Mouse (Mus musculus): ENCODE results near the gene Fto. TPM values are rescaled to one million over a fixed set of nuclear protein-coding genes. Genes with fewer than 3 reads are reported as not detected.

Fto gene
- polyA plus RNA-seq, 1 experiment = 119 TPM

DNA sequence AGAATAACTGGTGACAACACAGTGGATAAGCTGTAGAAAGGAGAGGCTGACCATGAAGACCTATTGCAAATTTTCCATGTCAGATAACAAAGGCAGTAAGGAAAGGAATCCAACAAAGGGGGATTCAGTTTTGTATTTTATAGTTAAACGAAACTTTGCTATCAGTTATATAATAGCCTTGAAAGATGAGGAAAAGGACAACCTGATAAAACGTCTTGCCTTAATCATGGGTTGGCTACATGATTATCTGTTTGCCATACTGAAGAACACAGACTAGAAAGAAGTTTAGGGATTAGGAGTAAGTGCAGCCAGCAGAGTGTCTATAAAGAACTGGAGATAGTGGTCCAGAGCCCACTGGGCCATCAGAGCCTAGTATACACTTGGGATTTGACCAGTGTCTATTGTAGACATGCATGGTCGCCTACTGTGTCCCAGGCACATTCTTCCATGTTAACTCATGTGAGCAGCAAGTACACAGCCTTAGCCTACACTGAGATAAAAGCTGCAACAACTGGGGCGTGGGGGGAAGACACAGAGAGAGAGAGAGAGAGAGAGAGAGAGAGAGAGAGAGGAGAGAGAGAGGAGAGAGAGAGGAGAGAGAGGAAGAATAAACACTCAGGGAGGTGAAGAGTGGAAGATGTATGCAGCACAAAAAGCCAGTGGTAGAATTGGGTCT is 192.8 kb downstream of the Fto start:
- H3K4me1 ChIP-seq (ENCODE audit: control insufficient read depth, insufficient read depth, low read length) = peaks cover 1% of the 10 kb centered on the region; the same call in 1 of the 2 replicates
- TF ChIP-seq CTCF (IDR thresholded peaks at IDR 0.05; ENCODE audit: extremely low read depth, insufficient read depth, low read length) (no peak), POLR2A (IDR thresholded peaks at IDR 0.05; ENCODE audit: extremely low read depth, insufficient read depth, low read length) (no peak)
- H3K4me3 ChIP-seq (ENCODE audit: insufficient read depth, low read length) = no peak overlapping the region
- no peak overlapping the region for H3K27ac ChIP-seq (ENCODE audit: insufficient read depth, low read length)

DNA sequence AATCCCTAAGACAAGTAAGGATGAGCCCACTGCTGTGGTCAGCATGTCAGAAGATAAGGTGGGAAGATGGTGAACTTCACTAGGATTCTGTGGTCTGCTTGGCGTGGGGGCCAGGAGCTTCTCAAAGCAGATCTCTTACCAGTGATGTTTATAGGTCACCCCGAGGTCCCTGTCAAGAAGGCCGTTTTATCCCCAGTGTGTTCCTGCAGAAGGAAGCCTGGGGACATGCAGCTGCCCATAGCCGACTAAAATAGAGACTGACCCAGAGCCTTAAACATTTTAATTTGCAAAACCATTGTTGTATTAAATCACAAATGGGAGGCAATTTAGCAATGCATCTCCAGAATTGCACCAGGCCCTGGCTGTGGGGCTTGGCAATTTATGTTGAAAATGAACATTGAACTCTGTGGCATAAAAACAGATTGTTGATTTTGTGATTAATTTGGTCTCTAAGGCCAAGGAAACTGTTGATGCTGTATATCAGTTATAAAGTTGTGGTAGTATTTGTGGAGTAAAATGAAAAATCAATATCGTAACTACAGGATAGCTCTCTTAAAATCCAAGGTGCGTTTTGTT is 193.4 kb downstream of the Fto start:
- Histone ChIP-seq H3K4me1 (ENCODE audit: control insufficient read depth, insufficient read depth, low read length) (peaks cover 1% of the 10 kb centered on the region; the same call in 1 of the 2 replicates), H3K27ac (ENCODE audit: insufficient read depth, low read length) (no peak overlapping the region), H3K4me3 (ENCODE audit: insufficient read depth, low read length) (no peak overlapping the region)
- TF ChIP-seq CTCF (IDR thresholded peaks at IDR 0.05; ENCODE audit: extremely low read depth, insufficient read depth, low read length) = no peak
- no peak for TF ChIP-seq POLR2A (IDR thresholded peaks at IDR 0.05; ENCODE audit: extremely low read depth, insufficient read depth, low read length)

DNA sequence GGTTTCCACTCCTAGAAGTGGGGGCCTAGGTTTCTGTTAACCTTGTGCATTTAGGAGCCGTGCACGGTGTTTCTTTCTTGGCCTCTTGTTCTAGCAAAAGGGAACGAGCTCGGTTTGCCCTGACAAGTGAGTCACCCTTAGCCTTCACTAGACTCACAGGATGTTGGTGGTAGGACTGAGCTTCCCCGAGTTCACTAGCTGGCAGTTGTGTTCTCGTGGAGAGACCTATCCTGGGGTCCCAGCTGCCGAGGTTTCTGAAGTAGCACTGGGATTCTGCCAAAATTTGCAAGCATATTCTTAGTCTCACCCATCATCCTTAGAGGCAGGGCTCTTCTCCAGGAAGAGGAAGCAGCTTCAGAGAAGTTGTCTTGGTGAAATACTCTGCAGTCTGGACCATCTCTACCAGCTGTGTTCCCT is 194.4 kb downstream of the Fto start:
- TF ChIP-seq POLR2A (IDR thresholded peaks at IDR 0.05; ENCODE audit: extremely low read depth, insufficient read depth, low read length) (no peak), CTCF (IDR thresholded peaks at IDR 0.05; ENCODE audit: extremely low read depth, insufficient read depth, low read length) (no peak)
- H3K4me1 ChIP-seq (ENCODE audit: control insufficient read depth, insufficient read depth, low read length) = peaks cover 1% of the 10 kb centered on the region; the same call in 1 of the 2 replicates
- no peak overlapping the region for H3K27ac ChIP-seq (ENCODE audit: insufficient read depth, low read length)
- H3K4me3 ChIP-seq (ENCODE audit: insufficient read depth, low read length) = no peak overlapping the region

DNA sequence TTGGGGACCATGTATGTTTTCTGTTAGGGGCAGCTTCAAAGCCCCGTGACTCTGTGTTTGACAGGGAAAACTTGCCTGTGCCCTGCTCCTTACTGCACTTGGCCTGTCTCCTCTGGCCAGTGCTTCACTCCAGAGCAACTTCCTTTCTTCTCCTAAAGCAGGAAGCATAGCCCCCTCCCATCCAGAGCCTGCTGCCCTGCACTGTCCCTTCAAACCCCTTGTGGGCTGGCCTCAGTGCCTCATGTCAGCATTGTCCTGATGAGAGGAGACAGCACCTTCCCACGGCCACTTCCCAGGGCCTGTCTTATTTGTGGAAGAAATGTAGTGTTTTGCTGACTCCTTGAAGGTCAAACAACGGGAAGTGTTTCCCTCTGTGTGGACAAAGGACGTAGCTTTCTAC is 195.0 kb downstream of the Fto start:
- TF ChIP-seq CTCF (IDR thresholded peaks at IDR 0.05; ENCODE audit: extremely low read depth, insufficient read depth, low read length) (no peak), POLR2A (IDR thresholded peaks at IDR 0.05; ENCODE audit: extremely low read depth, insufficient read depth, low read length) (no peak)
- Histone ChIP-seq H3K4me3 (ENCODE audit: insufficient read depth, low read length) (no peak overlapping the region), H3K27ac (ENCODE audit: insufficient read depth, low read length) (no peak overlapping the region), H3K4me1 (ENCODE audit: control insufficient read depth, insufficient read depth, low read length) (peaks cover 1% of the 10 kb centered on the region; the same call in 1 of the 2 replicates)

DNA sequence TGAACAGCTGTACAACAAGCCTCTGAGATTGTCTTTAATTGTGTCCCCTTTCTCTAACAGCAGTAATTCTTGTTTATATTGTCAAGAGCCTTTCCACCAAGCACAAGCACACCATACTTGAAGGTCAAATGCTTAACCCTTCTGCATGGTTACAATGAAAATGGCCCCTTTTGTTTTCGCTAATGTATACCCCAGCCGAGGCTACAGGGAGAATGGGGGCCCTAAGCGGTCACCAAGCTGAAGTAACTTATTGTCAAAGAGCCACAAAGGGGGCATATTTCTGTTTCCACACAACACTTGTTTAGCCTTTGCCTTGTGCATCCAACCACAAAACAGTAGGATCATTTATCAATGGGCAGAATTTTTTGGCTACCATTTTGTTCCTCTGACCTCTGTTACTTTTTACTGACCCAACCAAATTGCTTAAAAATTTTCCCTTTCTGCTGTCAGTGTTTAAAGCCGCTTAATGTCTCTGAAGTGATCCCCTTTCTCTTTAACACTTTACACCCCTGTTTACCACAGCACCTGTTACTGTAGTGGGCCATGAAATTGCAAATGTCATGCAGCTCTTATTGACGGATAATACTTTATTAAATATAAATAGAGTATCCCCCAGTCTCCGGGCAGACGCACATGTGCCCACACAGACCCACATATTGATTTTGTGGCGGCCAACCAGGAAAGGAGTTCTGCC is 196.0 kb downstream of the Fto start:
- Histone ChIP-seq H3K27ac (ENCODE audit: insufficient read depth, low read length) (no peak overlapping the region), H3K4me1 (ENCODE audit: control insufficient read depth, insufficient read depth, low read length) (peaks cover 1% of the 10 kb centered on the region; the same call in 1 of the 2 replicates), H3K4me3 (ENCODE audit: insufficient read depth, low read length) (no peak overlapping the region)
- no peak for TF ChIP-seq POLR2A (IDR thresholded peaks at IDR 0.05; ENCODE audit: extremely low read depth, insufficient read depth, low read length)
- no peak for TF ChIP-seq CTCF (IDR thresholded peaks at IDR 0.05; ENCODE audit: extremely low read depth, insufficient read depth, low read length)

DNA sequence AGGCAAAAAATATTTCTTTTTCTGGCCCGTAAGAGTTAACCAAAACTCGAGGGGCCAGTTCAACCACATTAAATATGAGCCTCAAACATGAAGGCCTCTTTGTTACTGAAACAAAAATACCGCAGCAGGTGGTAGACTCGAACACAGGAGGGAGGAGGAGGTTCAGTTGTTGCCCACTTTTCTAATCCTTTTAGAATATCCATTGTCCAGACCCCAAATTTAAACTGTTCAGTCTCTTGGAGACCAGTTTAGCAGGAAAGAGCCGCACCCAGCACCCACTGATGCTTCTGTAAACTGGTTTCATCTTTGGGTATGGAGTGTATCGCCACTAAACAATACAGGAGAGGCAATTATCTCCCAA is 196.6 kb downstream of the Fto start:
- Histone ChIP-seq H3K27ac (ENCODE audit: insufficient read depth, low read length) (no peak overlapping the region), H3K4me3 (ENCODE audit: insufficient read depth, low read length) (no peak overlapping the region), H3K4me1 (ENCODE audit: control insufficient read depth, insufficient read depth, low read length) (no peaks in the 10 kb centered on the region)
- no peak for TF ChIP-seq POLR2A (IDR thresholded peaks at IDR 0.05; ENCODE audit: extremely low read depth, insufficient read depth, low read length)
- no peak for TF ChIP-seq CTCF (IDR thresholded peaks at IDR 0.05; ENCODE audit: extremely low read depth, insufficient read depth, low read length)

DNA sequence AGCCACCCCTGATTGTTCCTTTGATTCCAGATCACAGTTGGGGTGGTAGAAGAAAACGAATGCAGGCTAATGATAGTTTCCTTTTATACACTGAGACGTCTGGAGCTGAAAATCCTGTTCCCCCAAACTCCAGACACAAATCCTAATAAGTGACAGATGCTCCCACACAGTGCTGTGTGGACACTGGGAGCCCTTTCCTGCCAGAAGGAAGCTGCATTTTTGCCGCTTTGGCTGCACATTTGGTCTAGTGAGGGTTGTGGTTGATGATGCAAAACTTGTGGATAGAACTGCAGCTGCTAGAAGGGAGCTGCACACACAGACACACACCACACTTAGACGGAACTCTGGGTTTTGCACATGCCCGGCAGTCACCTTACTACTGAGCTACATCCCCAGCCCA is 197.4 kb downstream of the Fto start:
- no peak for TF ChIP-seq CTCF (IDR thresholded peaks at IDR 0.05; ENCODE audit: extremely low read depth, insufficient read depth, low read length)
- no peak for TF ChIP-seq POLR2A (IDR thresholded peaks at IDR 0.05; ENCODE audit: extremely low read depth, insufficient read depth, low read length)
- Histone ChIP-seq H3K4me1 (ENCODE audit: control insufficient read depth, insufficient read depth, low read length) (no peaks in the 10 kb centered on the region), H3K4me3 (ENCODE audit: insufficient read depth, low read length) (no peak overlapping the region), H3K27ac (ENCODE audit: insufficient read depth, low read length) (no peak overlapping the region)

DNA sequence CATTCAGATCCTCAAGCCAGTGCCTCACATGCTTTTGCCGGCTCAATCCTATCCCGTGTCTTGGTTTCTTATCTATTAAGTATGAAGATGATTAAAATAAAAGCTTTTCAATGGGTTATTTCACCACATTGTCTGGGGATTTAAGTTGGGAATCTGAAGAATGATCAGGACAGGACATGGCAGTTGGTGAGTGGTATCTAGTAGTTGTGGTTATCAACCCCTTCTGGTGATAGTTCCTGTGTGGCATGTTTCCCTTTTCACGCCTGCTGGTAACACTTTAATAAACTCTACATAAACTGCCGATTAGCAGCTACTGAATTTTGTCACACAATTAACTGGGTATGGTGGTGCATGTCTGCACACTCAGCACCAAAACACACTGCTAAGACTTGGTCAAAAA is 198.6 kb downstream of the Fto start:
- H3K4me1 ChIP-seq (ENCODE audit: control insufficient read depth, insufficient read depth, low read length) = no peaks in the 10 kb centered on the region
- no peak overlapping the region for H3K27ac ChIP-seq (ENCODE audit: insufficient read depth, low read length)
- no peak overlapping the region for H3K4me3 ChIP-seq (ENCODE audit: insufficient read depth, low read length)
- TF ChIP-seq CTCF (IDR thresholded peaks at IDR 0.05; ENCODE audit: extremely low read depth, insufficient read depth, low read length) (no peak), POLR2A (IDR thresholded peaks at IDR 0.05; ENCODE audit: extremely low read depth, insufficient read depth, low read length) (no peak)

DNA sequence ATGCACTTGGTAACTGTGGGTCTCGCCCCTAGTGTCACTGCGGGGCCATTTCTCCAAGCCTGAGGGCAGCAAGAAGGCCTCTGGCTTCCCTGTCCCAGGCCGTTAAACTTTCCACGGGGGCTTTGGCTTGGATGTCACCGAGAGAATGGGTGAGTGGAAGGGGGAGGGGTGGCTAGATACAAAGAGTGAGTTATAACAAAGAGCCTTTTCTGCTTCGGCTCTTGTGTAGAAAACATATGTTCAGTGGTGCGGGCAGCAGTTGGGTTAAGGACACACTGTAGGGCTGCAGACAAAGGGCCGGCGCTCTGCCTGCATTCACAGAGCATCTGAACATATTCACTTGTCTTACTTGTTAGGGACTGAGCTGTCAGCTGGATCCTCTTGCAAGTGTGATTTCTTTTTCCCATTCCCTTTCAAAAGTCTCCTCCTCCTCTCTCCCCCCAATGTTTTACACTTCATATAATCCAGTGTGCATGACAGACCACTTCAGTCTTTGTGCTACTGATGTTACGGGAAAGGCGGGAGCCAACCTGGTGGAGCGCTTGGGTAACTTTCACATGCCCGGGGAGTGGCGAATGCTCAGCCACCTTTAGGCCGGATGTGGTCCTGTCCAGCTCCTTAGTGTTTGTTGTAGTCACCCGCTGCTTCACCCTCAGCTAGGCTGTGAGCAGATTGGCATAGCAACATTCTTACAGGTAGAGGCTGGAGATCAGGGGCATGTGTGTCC is 201.6 kb downstream of the Fto start:
- TF ChIP-seq CTCF (IDR thresholded peaks at IDR 0.05; ENCODE audit: extremely low read depth, insufficient read depth, low read length) (no peak), POLR2A (IDR thresholded peaks at IDR 0.05; ENCODE audit: extremely low read depth, insufficient read depth, low read length) (no peak)
- H3K4me3 ChIP-seq (ENCODE audit: insufficient read depth, low read length) = no peak overlapping the region
- no peak overlapping the region for H3K27ac ChIP-seq (ENCODE audit: insufficient read depth, low read length)

More for the DNA sequence above, 201.6 kb downstream of the Fto start:
- no peaks in the 10 kb centered on the region for H3K4me1 ChIP-seq (ENCODE audit: control insufficient read depth, insufficient read depth, low read length)
